Mouse (Mus musculus) spleen, adult 2 months (tissue): Measurements from ENCODE around the gene Helq.

Source experiments
- CTCF ChIP-seq: fragments of 200-500 bp; IDR thresholded peaks from 2 replicates; pipeline ENCODE4 v1.5.1; 2011; ENCODE audit warnings: mild to moderate bottlenecking, inconsistent platforms; ENCODE audit not compliant: insufficient read depth, insufficient read length, insufficient replicate concordance; ENCODE audit errors: extremely low read depth
- POLR2A ChIP-seq: fragments of 200-500 bp; IDR thresholded peaks from 2 replicates; pipeline ENCODE4 v1.6.1; 2011; ENCODE audit warnings: low read depth, low read length, inconsistent platforms

- no peak for TF ChIP-seq CTCF
- TF ChIP-seq POLR2A: peak; percentile 82
These were observed 22.2 kb upstream of the Helq start, which contains the start of gene Abraxas1 for GRCm38 (mm10) chr5:100820483-100821184.
